Mouse (Mus musculus) hindlimb bud, embryonic 11.5 days (tissue): ENCODE measurements at regions not wholly inside any gene's neighbourhood (a gene's known extent, or its start where the extent isn't known, plus 50 kb on each side); places are given as distances from the start of the nearest gene placed in this dataset.

Experiments used
- DNase-seq: peaks from one replicate; pipeline ENCODE4 v3.0.0-alpha.2; 2012; ENCODE audit warnings: low read depth, low spot score; ENCODE audit errors: extremely low spot score

DNA sequence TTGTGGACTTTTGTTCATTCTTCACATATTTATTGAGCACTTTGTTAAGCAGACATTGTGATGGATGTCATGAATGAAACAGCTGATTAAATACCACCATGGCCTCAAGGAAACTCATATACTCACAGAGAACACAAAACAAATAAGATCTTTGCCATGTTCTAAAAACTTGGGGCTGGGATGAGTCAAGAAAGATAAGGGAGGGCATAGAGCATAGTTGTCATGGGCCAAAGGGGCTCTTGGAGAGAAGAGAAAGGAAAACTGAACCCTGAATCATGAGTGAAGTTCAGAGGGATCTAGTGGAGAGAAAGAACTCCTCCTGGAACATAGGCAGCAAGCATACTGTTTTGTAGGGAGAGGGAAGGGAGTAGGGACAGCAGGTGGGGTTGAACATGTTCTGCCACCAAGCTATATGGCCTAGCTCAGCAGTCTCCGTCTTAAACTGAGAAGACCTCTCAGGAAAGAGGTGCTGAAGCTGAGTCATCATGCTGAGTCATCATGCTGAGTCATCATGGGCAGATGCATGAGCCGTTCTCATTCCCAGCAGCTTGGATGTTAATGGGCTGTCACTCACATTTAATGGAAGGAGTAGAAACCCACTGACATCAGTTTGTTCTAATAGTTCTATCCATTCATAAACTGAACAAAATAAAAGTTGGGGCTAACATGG is 69.6 kb downstream of the Cetn3 start:
- DNase-seq: no peak

DNA sequence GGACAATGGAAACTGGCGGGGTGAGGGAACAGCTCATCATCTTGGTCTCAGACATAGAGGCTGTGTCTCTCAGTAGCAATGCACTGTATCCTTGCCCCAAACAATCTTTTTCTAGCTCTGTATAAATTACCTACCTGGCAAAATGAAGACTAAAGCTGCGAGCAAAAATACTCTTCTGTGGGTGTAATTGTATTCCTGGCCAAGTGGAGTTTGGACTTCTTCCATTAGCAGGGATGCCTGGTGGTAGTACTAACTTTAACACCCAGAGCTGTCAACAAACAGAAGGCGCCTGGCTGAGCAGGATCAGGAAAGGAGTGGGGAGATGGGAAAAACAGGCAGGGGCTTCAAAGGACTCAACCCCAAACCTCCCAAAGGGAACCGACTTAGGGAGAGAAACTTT is 73.2 kb downstream of the Cetn3 start:
- DNase-seq: no peak

DNA sequence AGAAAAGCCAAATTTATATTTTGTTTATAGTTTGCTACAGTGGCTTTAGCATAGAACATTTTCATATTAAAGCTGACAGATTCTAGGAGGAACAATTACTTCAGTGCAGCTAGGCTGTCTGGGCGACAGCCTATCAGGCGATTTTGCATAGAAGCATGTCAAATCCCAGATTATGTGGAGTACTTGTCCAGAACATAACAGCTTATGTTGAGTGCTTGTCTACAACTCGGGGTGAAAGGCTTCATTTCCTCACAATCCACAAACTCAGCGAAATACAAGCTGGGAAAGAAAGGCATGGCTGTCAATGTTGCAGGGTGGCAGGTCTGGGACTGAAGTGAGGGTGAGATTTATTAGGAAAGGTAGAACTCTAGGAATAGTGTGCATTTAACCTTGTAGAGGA is 77.8 kb downstream of the Cetn3 start:
- no peak for DNase-seq

DNA sequence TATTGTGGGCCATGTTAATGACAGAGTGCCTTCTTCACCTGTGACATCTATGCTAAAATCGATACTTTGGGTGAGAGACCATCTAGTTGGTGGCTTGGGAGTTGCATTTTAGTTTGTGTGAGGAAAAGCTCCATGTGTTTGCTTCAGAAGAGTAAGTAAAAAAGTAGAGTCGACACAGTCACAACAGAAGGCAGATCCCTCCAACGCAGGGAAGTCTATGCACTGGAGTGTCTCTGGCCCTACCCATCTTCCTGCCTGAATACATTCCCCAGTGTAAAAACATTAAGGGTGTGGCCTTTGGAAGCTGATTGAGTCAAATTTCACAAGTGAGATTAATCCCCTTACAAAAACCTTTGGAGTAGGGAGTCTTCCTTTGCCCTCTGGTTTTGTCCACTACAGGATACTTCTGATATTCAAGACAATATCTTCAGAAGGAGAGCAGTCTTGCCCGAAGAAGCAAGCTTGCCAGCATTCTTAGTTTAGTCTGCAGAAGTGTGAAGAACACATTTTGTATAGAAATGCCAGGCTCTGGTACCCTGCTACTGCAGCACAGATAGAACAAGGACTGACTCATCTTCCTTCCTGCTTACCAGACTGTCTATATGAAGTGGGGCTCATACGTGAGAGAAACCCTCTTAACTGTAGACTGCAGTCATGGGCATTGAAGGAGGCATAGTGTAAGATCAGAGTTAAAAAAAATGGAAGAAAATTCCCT is 79.2 kb downstream of the Cetn3 start:
- DNase-seq: no peak

DNA sequence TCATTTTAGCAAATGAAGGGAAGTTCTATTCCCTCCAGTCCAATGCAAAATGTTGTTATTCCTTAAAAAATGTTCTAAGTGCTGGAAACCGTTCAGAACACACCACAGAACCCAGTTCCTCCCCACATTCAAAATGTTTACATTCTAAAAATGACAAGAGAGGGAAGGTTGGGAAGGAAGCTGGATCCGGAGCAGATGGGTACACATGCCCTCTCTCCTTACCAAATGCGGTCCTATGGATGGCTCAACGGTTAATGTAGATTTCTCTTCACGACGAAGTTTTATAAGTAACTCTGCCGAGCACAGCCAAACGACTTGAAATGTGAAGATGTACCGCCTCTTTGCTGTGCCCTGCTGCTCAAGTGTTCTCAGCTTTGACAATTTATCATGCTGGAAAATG is 88.3 kb downstream of the Cetn3 start:
- no peak for DNase-seq

DNA sequence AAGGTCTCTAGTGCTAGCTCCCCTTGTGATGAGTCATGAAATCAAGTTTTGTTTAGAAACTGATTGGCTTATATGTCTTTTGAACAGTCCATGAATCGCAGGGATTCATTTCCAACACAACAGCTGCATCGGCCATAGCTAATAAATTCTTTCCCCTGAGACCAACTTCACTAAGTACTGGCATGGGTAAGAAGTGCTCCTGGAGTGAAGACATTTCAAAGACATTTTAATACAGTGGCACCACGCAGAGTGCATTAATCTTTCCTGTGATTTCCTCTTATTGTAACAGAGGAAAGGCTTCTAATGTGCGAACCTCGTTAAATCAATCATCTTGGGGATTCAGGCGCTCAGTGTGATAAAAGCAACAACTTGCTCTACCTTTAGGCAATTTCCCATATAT is 103.0 kb downstream of the Cetn3 start:
- DNase-seq: peak; percentile 14

DNA sequence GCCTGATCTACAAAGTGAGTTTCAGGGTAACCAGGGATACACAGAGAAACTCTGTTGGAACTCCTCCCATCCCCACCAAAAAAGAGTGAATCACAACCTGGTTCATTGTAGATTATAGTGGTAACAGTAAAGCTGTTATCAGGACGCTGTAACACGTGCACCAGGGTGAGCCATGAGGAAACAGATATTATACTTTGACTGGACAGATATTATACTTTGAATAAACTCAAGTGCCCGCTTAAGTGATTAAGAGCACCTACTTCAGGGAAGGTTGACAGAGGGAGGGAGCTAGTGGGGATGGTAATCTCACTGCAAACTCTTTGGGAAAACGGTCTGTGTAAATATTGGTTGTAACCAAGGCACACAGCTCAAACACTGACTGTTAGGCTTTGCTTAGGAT is 147.4 kb downstream of the Cetn3 start:
- no peak for DNase-seq

DNA sequence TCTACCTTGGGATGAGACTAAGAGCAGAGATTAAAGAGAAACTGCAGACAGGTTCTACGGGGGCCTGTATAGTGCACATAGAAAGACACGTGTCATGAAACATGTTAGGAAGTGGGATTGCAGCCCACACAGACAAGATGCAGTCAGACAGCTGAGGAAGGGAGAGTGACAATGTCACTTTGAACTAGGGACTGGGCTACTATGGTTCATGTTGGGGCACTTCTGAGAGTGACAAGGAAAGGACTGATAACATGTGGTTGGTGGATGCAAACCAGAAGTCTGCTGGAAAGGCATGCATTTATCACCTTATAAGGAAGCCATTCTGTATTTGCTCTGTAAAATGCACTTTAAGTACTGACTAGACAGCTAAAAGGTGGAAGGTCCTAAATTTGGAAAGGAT is 148.3 kb downstream of the Cetn3 start:
- no peak for DNase-seq

DNA sequence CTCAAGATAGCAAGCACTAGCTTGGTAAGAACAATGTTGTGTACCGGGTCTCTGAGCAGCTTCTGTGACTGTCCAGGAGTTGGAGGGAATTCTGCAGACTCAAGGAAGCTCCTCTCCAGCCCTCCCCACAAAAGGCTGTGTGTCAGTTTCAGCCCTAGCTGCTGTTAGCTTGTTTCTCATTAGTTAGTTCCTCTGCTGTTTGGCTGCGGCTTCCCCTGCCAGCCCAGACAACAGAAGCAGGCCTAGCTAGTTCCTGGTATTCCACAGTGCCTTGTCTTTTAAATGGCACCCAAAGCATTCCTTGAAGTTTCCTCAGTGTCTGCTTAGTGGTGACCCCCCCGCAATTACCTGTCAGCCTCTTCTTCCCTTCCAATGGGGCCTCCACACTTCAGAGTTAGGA is 154.2 kb downstream of the Cetn3 start:
- DNase-seq: no peak

DNA sequence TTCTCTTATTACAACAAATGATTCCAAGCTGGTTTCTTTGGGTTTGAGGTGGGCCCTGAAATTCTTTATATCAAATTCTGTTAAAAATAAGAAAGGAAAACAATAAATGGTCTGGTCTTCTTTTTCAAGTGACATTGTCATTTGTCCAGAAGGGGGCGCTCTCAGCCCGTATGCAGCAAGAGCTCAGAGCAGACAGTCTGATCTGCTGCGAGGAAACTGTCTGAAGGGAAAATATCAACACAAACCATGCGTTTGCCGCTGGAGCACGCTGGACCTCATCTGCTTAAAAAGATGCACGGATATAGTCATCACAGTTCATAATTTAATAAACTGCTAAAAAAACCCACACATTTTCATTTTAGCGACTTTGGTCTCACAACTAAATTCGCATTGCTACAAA is 161.2 kb downstream of the Cetn3 start:
- DNase-seq: peak; percentile 73

DNA sequence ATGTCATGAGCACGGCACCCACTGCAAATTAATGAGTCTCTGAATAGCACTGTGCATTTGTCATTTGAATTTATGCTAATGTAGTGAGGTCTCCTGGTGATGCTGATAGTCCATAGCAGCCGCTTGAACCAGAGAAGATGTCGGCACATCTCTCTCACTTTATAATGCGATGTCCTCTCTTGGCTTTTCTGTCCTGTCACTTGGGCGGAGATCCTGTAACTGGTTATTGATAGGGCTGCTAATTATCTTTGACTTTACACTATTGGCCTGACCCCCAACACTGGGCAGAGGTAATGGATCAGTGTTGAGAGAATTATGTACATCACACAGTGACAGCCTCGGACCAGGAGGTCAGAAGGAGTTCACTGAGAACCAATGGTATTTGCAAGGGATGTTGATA is 161.6 kb downstream of the Cetn3 start:
- DNase-seq: no peak

DNA sequence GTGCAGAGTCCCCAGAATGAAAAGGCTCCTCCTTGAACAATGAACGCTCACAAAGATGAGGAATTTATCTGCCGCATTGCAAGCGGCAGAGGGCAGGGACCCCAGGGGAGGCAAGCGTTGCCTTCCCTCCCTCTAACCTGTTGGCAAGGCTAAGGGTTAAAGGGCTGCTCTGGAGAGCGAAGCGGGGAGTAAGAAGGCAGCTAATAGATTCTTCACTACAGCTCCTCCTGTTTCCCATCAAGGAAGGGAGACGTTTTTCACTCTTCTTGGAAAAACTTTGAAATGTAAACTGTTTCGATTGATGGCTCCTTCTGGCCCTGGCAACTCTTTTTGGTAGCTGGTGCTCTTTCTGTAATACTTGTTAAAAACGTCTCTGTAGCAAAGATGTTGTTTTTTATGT is 162.9 kb downstream of the Cetn3 start:
- DNase-seq: no peak

DNA sequence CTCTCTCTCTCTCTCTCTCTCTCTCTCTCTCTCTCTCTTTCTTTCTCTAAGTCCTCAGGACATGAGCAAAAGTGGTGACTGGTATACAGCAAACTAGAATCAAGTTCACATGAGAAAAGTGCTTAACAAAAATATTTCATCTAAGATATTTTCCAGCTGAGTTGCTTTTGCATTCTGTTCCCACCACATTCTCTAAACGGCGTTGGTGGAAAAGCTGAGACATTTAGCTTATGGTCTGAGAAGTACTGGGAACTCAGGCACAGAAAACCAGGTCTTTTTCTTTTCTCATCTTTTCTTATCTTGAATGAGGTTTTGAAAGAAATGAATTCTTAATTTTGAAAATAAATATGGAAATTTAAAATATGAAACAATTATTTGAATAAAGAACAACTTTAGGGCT is 182.6 kb downstream of the Cetn3 start:
- no peak for DNase-seq

DNA sequence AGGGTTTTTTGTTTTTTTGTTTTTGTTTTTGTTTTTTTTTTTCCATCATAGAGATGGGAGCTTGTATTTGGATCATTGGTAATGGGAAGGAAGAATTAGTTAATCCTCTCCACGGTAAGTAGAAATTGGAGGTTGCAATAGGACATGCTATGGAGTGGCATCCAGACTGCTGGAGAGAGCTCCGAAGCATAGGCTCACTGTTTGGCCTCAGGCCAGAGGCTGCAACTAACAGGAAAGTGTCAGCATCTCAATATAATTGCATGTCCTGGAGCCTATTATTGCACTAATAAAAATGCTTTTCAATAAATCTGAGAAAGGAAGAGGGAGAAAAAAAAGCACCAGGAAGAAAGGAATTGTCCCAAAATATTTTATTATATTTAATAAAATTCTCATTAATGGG is 193.0 kb downstream of the Cetn3 start:
- DNase-seq: no peak

DNA sequence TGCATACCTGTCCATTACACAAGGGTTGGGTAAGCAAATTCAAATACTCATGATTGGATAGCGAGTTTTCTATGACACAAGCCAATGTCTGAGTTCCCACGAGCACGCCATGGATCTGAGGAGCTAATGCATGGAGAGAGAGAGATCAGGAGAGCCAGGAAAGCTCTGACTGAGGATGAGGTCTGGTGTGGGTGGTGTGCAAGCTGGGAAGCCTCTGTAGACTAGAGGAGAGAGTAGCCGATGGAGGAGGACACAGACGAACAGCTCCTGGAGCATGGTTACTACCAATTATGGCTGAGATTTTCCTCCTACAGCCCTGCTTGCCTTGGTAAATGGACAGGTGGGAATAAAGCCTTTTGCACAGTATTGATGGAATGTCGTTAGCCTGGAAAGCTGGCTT is 195.1 kb downstream of the Cetn3 start:
- no peak for DNase-seq

DNA sequence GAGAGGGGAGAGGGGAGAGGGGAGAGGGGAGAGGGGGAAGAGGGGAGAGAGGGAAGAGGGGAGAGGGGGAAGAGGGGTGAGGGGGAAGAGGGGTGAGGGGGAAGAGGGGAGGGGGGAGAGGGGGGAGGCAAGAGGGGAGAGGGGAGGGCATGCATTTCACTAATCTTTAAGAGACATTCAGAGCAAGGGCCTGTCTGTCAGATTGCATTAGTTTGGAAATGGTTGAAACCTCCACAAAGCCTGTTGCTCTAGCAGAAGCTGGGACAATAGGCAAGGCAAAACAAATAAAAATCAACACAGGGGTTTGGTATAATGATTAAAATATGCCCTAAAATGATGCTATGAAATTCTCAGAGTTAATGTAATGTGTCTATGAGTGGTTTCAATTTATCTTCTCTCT is 196.4 kb downstream of the Cetn3 start:
- DNase-seq: no peak

DNA sequence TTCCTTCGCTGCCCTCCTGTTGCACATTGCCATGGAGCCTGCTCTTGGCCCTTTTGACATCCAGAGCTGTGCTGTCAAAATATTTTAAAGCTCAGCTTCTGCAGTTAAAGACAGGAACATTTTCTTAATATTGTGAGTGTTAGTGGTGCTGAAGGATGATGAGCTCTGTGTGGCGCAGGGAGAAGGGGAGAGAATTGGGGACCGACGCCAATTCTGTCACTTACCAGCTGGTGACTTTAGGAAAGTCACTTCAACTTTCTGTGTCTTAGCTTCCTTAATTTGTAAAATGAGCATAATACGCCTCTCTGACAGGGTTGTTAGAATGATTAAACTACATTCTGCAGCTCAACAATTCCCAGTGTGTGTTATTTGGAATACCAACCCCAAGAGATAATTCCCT is 197.2 kb downstream of the Cetn3 start:
- DNase-seq: no peak

DNA sequence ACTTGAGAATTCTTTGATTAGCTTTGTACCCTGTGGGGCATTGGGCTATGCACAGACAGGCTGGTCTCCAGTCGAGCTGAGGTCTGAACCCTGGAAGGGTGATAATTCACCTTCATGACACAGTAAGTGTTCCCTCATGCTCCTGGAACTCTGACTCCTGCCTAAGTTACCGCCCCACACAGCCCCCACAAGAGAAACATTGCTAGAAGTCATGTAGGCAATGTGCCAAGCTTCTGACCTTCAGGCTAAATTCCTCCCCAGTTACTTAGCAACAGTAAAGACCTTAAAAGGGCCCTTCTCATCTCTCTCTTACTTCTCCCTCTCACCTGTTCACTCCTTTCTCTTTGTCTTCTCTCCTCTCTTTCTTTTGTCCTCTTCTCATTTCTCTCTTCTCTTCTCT is 199.6 kb downstream of the Cetn3 start:
- no peak for DNase-seq

DNA sequence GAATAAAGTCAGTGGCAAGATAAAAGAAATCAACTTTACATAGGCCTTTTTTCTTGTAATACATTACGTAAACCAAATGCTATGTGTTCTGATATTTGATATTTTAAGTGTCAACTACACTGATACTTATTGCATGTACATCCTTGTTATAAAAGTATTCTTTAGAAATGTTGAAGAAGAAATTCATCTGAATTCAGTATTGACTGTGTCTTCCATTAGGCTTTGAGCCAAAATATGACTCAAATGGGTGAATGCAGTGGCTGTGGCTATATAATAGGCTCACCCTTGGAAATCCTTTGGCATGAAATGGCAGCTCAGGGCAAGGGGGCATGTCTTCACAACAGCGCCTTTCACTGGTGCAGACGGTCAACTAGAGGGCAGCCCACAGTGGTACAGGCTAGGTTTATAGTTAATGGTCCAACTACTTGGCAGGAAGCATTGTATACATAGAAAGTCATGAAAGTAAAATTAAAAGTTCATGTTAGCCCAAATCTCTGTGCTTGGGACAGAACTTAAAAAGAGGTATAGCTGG is 217.9 kb downstream of the Cetn3 start:
- no peak for DNase-seq

DNA sequence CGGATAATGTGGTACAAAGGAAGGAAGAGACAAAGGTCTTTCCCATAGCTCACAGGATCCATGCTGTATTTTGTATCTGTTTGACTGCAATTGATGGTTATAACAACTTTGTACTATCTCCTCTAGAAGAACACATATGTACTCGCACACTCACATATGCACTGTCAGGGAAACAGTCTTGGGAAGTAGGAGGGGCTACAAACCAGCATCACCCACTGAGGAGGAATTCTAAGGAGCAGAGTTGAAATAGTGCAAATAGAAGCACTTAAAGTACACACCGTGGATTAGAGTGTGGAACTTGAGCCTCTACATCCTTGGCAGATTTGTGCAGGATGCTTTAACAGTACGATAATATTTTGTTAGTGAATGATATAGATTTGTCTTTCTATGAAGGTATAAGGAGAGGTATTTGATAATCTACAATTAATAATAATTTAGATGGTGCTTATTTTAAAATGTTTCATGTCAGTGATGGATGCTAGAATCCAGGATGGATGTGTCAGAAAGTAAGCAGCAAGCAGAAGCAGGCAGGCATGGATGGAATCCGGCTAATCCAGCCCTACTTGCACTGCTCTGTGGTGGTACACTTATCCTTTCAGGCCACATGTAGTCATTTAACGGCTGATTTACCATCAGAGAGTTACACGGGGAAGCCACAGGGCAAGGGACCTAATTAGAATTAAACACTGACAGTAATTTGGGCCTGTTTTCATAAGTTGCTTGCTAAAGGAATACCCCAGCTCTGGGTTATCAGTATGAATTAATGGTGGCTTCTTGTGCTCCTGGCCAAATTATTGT is 223.3 kb downstream of the Cetn3 start:
- no peak for DNase-seq

DNA sequence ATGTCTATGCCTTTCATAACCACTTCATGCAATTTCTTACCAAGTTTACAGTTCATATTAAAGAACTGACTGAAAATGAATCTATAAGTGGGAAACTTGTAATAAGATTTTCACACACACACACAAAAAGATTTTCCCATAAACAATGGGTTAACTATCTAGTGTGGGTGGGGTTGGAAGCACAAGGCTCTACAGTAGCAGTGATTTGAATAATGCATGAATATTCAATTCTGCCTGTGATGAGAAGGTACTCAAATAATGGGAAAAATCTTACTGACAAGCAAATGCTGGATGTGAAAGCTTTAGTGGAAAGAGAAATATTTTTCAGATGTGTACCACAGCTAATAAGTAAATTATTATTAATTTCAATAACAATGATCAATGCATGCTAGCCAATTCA is 224.3 kb downstream of the Cetn3 start:
- no peak for DNase-seq

DNA sequence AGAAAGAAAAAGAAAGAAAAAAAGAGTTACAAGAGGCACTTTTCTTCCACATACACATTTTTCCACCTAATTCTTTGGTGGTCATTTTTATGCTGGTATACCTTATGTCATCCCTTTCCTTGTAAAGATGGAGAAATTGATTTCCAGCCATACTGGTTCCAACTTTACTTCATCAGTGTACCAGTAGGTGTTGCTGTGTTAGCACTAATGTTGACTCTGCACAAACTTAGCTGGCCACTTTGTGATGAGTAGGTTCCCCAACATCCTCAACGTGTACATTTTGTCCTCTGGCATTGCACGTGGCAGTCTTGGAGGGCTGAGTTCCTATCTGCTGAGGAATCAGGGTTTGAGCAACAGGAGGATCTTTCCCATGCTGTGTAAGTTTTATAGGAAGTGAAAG is 256.7 kb downstream of the Cetn3 start:
- no peak for DNase-seq
